Mouse (Mus musculus) liver, embryonic 15.5 days (tissue): ENCODE results near the gene Pnmal1. TPM values are rescaled to one million over a fixed set of nuclear protein-coding genes. Genes with fewer than 3 reads are reported as not detected.
A peak's percentile ranks its signal among the peaks of the same experiment; 100 is the strongest.

Experiments used
- ATAC-seq: fragments of 200-750 bp; cut with Nextera tagmentation; 2 replicates; pipeline ENCODE4 v1.8.0; 2017; ENCODE audit warnings: moderate number of reproducible peaks, mild to moderate bottlenecking, moderate library complexity; ENCODE audit not compliant: insufficient read depth
- H3K27ac ChIP-seq: fragments of 300-500 bp; sonication (generic); replicated peaks from 2 replicates; pipeline ENCODE4 v1.5.1; 2015; ENCODE audit warnings: mild to moderate bottlenecking, inconsistent platforms
- H3K27me3 ChIP-seq: fragments of 300-500 bp; sonication (generic); 2 replicates; pipeline ENCODE4 v1.6.1; 2015; ENCODE audit warnings: mild to moderate bottlenecking, inconsistent platforms
- H3K36me3 ChIP-seq: fragments of 300-500 bp; sonication (generic); replicated peaks from 2 replicates; pipeline ENCODE4 v1.6.1; 2015; ENCODE audit warnings: moderate library complexity, mild to moderate bottlenecking, inconsistent platforms
- H3K4me1 ChIP-seq: fragments of 300-500 bp; sonication (generic); replicated peaks from 2 replicates; pipeline ENCODE4 v1.6.1; 2015; ENCODE audit warnings: inconsistent platforms
- H3K4me2 ChIP-seq: fragments of 300-500 bp; sonication (generic); 2 replicates; pipeline ENCODE4 v1.6.1; 2015; ENCODE audit warnings: moderate library complexity, mild to moderate bottlenecking, inconsistent platforms
- H3K4me3 ChIP-seq: fragments of 300-500 bp; sonication (generic); replicated peaks from 2 replicates; pipeline ENCODE4 v1.5.1; 2015; ENCODE audit warnings: mild to moderate bottlenecking, inconsistent platforms
- H3K9ac ChIP-seq: fragments of 300-500 bp; sonication (generic); 2 replicates; pipeline ENCODE4 v1.6.1; 2015; ENCODE audit warnings: moderate library complexity, mild to moderate bottlenecking, inconsistent platforms
- H3K9me3 ChIP-seq: fragments of 300-500 bp; sonication (generic); replicated peaks from 2 replicates; pipeline ENCODE4 v1.6.1; 2016; ENCODE audit warnings: inconsistent platforms
- WGBS: fragments of 180-500 bp; shearing (Covaris S2); methylation state at CpG from one replicate; pipeline ENCODE4 v1.1.7; 2015; ENCODE audit warnings: mixed read lengths; ENCODE audit not compliant: insufficient replicate concordance; 5-methylcytosine and 5-hydroxymethylcytosine counted together
- polyA plus RNA-seq: library from polyadenylated mRNA; unstranded; fragments of >200 nt; fragmentation: Nextera tagmentation; extraction: Ambion mirVana; gene quantifications from 2 replicates; pipeline ENCODE4 v1.2.1, GENCODE M21; 2015

The Pnmal1 gene
- polyA plus RNA-seq, 1 experiment from 2014 or later: 0.05 TPM

DNA sequence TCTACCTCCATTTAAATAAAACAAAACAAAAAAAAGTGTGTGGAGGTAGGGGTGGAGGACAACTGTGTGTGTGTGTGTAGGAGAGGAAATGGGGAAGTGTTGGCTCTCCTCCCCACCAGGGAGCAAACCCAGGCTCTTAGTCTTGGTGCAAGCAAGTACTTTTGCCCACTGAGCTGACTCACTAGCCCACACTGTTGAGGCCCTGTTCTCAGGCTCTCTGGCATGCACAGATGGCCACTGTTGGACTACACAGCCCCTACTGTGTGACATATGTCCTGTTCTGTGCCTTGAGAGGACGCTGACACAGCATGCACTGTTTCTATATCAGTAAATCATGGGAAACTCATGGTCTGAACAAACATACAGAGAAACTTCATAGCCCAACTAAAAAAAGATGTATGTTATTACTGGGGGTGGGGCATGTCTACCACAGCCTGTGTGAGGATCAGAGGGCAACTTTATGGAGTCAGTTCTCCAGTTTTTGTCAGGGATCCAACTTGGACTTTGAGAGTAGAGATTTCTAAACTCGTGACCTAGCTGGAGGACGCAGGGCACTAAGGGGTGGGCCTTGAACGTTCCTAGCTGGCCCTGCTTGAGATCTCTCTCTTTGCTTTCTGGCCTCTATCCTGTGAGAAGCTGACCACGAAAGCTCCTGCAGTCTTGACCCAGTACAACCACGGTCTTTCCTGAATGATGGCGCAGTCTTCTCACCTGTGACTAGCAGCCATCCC is 43.9 kb downstream of the Pnmal1 start:
- WGBS: 59% methylated on average over 7 of the region's 7 CpGs
- no peaks in the 10 kb centered on the region for H3K27me3 ChIP-seq
- H3K27ac ChIP-seq: peak overlapping the region; percentile 34
- H3K4me2 ChIP-seq: no peak overlapping the region
- peak; percentile 26 for ATAC-seq
- H3K9ac ChIP-seq: no peak overlapping the region
- H3K9me3 ChIP-seq: no peaks in the 10 kb centered on the region
- H3K4me1 ChIP-seq: peaks cover 34% of the 10 kb centered on the region
- no peak overlapping the region for H3K4me3 ChIP-seq
- peaks cover 45% of the 10 kb centered on the region for H3K36me3 ChIP-seq

DNA sequence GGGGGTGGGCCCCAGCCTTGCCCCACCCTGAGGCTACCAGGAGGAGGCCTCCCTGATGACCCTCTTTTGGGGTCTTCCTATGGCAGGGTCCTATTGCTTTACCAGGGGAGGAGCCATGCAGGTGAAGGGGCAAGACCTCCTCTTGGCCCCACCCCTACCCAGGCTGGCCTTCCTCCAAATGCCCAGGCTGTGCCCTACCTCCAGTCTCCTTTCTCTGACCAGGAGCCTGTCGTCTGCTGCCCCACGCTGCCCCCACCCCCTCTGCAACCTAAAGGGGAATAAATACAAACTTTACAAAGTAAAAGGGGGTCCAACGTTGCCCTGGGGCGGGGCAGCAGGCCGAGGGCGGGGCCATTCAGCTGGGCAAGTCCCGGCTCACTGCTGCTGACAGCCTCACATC is 45.2 kb downstream of the Pnmal1 start:
- Histone ChIP-seq H3K27ac (0 out of 2 replicates have a peak overlapping the region, but pooled peaks have one; percentile 34), H3K4me3 (no peak overlapping the region), H3K4me2 (no peak overlapping the region), H3K27me3 (no peaks in the 10 kb centered on the region), H3K4me1 (peaks cover 21% of the 10 kb centered on the region), H3K9me3 (no peaks in the 10 kb centered on the region), H3K36me3 (peaks cover 57% of the 10 kb centered on the region), H3K9ac (no peak overlapping the region)
- ATAC-seq: no peak
- WGBS: 68% methylated on average over 7 of the region's 7 CpGs

GRCm38 (mm10) chr7:17007300-17007699 is 47.8 kb downstream of the Pnmal1 start:
- H3K4me1 ChIP-seq: peaks cover 21% of the 10 kb centered on the region
- H3K4me2 ChIP-seq: no peak overlapping the region
- no peak for ATAC-seq
- no peak overlapping the region for H3K27ac ChIP-seq
- H3K9me3 ChIP-seq: no peaks in the 10 kb centered on the region
- H3K4me3 ChIP-seq: no peak overlapping the region
- H3K36me3 ChIP-seq: peaks cover 83% of the 10 kb centered on the region
- H3K9ac ChIP-seq: no peak overlapping the region
- 63% methylated on average over 4 of the region's 4 CpGs for WGBS
- no peaks in the 10 kb centered on the region for H3K27me3 ChIP-seq

DNA sequence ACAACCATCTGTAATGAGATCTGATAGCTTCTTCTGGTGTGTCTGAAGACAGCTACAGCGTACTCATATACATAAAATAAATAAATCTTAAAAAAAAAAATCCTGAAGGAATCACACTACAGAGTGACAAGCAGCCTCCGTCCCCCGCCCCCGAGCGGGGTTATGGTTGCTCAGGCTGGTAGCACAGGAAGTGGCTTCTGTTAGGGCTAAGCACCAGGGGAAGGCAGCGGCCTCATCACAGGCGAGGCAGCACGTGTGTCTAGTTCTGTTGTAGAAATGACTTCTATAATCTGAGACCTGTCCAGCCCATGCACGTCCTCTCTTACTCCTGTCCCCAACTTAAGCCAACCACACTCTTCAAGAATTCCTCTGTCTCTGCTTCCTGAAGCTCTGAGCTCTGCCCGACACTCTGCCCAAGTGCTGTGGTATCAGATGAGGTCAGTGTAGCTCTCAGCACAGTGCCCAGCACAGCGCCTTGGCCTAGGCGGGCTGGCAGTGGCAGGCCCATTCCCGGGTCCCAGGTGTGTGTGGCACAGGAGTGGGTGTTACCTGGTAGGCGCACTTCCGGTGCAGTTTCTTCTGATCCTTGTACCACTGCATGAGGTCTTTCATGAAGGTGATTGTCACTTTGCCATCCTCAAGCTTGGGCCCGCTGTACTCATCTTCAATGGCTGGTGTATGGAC is 50.0 kb downstream of the Pnmal1 start:
- no peak overlapping the region for H3K4me2 ChIP-seq
- peaks cover 98% of the 10 kb centered on the region for H3K36me3 ChIP-seq
- H3K9me3 ChIP-seq: no peaks in the 10 kb centered on the region
- no peaks in the 10 kb centered on the region for H3K27me3 ChIP-seq
- peaks cover 6% of the 10 kb centered on the region for H3K4me1 ChIP-seq
- ATAC-seq: no peak
- WGBS: 66% methylated on average over 16 of the region's 16 CpGs
- no peak overlapping the region for H3K9ac ChIP-seq
- H3K27ac ChIP-seq: no peak overlapping the region
- no peak overlapping the region for H3K4me3 ChIP-seq

- WGBS: 75% methylated on average over 5 of the region's 5 CpGs
- Histone ChIP-seq H3K4me1 (peaks cover 4% of the 10 kb centered on the region; the same call in 1 of the 2 replicates), H3K27ac (no peak overlapping the region), H3K9me3 (no peaks in the 10 kb centered on the region), H3K4me3 (no peak overlapping the region), H3K9ac (no peak overlapping the region), H3K36me3 (peaks cover 98% of the 10 kb centered on the region), H3K27me3 (no peaks in the 10 kb centered on the region), H3K4me2 (no peak overlapping the region)
- no peak for ATAC-seq
These were observed 50.5 kb downstream of the Pnmal1 start for GRCm38 (mm10) chr7:17010010-17010347.

GRCm38 (mm10) chr7:17011909-17012590 is 52.6 kb downstream of the Pnmal1 start:
- no peaks in the 10 kb centered on the region for H3K27me3 ChIP-seq
- ATAC-seq: no peak
- H3K9me3 ChIP-seq: no peaks in the 10 kb centered on the region
- no peak overlapping the region for H3K4me3 ChIP-seq
- H3K36me3 ChIP-seq: peaks cover 98% of the 10 kb centered on the region
- H3K27ac ChIP-seq: no peak overlapping the region
- peaks cover 5% of the 10 kb centered on the region for H3K4me1 ChIP-seq
- no peak overlapping the region for H3K9ac ChIP-seq
- 76% methylated on average over 7 of the region's 7 CpGs for WGBS
- H3K4me2 ChIP-seq: no peak overlapping the region

Other genes starting within 250 kb of the Pnmal1 start
- not detected in 2 replicates for gene Ceacam9, start 237.8 kb upstream of the Pnmal1 start, polyA plus RNA-seq
- gene Ap2s1, start 221.3 kb upstream of the Pnmal1 start, polyA plus RNA-seq: 162 and 176 TPM in 2 replicates
- 120 and 144 TPM in 2 replicates for gene Slc1a5, start 178.3 kb upstream of the Pnmal1 start, polyA plus RNA-seq
- 30.9 and 37.8 TPM in 2 replicates for gene Strn4, start 143.8 kb upstream of the Pnmal1 start, polyA plus RNA-seq
- gene Fkrp, start 142.9 kb upstream of the Pnmal1 start, polyA plus RNA-seq: 8.2 and 9.0 TPM in 2 replicates
- gene Prkd2, start 116.8 kb upstream of the Pnmal1 start, polyA plus RNA-seq: 3.2 and 3.8 TPM in 2 replicates
- gene Dact3, start 84.4 kb upstream of the Pnmal1 start, polyA plus RNA-seq: 0.14 and 0.17 TPM in 2 replicates
- gene Gng8, start 67.9 kb upstream of the Pnmal1 start, polyA plus RNA-seq: 0.13 TPM in 2 replicates
- gene Ptgir, start 53.2 kb upstream of the Pnmal1 start, polyA plus RNA-seq: 1.2 TPM in 2 replicates
- gene Calm3, start 35.6 kb upstream of the Pnmal1 start, polyA plus RNA-seq: 79.0 and 83.9 TPM in 2 replicates
- 0.44 and 0.60 TPM in 2 replicates for gene Pnmal2, start 15.0 kb upstream of the Pnmal1 start, polyA plus RNA-seq
- gene Gm42372, start 23.4 kb downstream of the Pnmal1 start, polyA plus RNA-seq: 0.06 TPM in 1 of 2 replicates, not detected in the other
- 3.7 and 3.9 TPM in 2 replicates for gene Ccdc8, start 33.0 kb downstream of the Pnmal1 start, polyA plus RNA-seq
- 43.2 and 45.3 TPM in 2 replicates for gene Ppp5c, start 68.2 kb downstream of the Pnmal1 start, polyA plus RNA-seq
- 31.4 and 37.5 TPM in 2 replicates for gene Hif3a, start 102.7 kb downstream of the Pnmal1 start, polyA plus RNA-seq
- gene Psg16, start 114.4 kb downstream of the Pnmal1 start, polyA plus RNA-seq: 0.13 and 0.24 TPM in 2 replicates
- gene Ceacam3, start 190.6 kb downstream of the Pnmal1 start, polyA plus RNA-seq: 0.03 TPM in 1 of 2 replicates, not detected in the other
- not detected in 2 replicates for gene Psg29, start 243.8 kb downstream of the Pnmal1 start, polyA plus RNA-seq